Mouse (Mus musculus) liver, embryonic 14.5 days (tissue): ENCODE measurements around the gene Mt3. TPM values are rescaled to one million over a fixed set of nuclear protein-coding genes. Genes with fewer than 3 reads are reported as not detected.
"Not testable (repeated sequence)": the region's sequence is repeated elsewhere in the genome, so short reads cannot be mapped to it uniquely, and the experiment has no call there.

ENCODE experiments used
- ATAC-seq: fragments of 200-750 bp; cut with Nextera tagmentation; 2 replicates; pipeline ENCODE4 v1.8.0; 2017; ENCODE audit warnings: moderate number of reproducible peaks, mild to moderate bottlenecking, moderate library complexity; ENCODE audit not compliant: insufficient read depth
- DNase-seq, 3 experiments: peaks; one replicate each; pipeline ENCODE4 v3.0.0-alpha.2; 2012 to 2013; ENCODE audit warnings: low read depth in 3 of 3, low spot score in 3 of 3
- H3K27ac ChIP-seq: fragments of 300-500 bp; sonication (generic); 2 replicates; pipeline ENCODE4 v1.5.1; 2014; ENCODE audit warnings: moderate library complexity, mild to moderate bottlenecking, control low read depth, inconsistent platforms
- H3K27me3 ChIP-seq: fragments of 300-500 bp; sonication (generic); 2 replicates; pipeline ENCODE4 v1.6.1; 2014; ENCODE audit warnings: mild to moderate bottlenecking, low read length, moderate library complexity; ENCODE audit not compliant: control insufficient read depth, insufficient read depth
- H3K36me3 ChIP-seq: fragments of 300-500 bp; sonication (generic); replicated peaks from 2 replicates; pipeline ENCODE4 v1.6.1; 2014; ENCODE audit warnings: low read depth; ENCODE audit not compliant: control insufficient read depth, insufficient read depth
- H3K4me1 ChIP-seq, 2 experiments: fragments of 200-500 bp in 1 of 2; fragments of 300-500 bp in 1 of 2; sonication (generic) in 1 of 2; replicated peaks; 2 replicates each; pipeline ENCODE4 v1.6.1; 2012 to 2014; ENCODE audit warnings: antibody characterized with exemption in 1 of 2, inconsistent platforms in 1 of 2, low read length in 1 of 2; ENCODE audit not compliant: control insufficient read depth in 2 of 2, insufficient read depth in 2 of 2
- H3K4me2 ChIP-seq: fragments of 300-500 bp; sonication (generic); 2 replicates; pipeline ENCODE4 v1.6.1; 2014; ENCODE audit warnings: low read depth, mild to moderate bottlenecking, control low read depth, moderate library complexity
- H3K4me3 ChIP-seq, 2 experiments: fragments of 200-500 bp in 1 of 2; fragments of 300-500 bp in 1 of 2; sonication (generic) in 1 of 2; 2 replicates each; pipeline ENCODE4 v1.5.1; 2012 to 2014; ENCODE audit warnings: low read depth in 2 of 2, low read length in 2 of 2, mild to moderate bottlenecking in 2 of 2, control low read depth in 1 of 2, inconsistent platforms in 1 of 2, moderate library complexity in 1 of 2; ENCODE audit not compliant: insufficient read depth in 1 of 2
- H3K9ac ChIP-seq: fragments of 300-500 bp; sonication (generic); replicated peaks from 2 replicates; pipeline ENCODE4 v1.6.1; 2014; ENCODE audit warnings: mild to moderate bottlenecking, control low read depth, moderate library complexity
- H3K9me3 ChIP-seq: fragments of 300-500 bp; sonication (generic); 2 replicates; pipeline ENCODE4 v1.6.1; 2016; ENCODE audit warnings: low read length, mixed read lengths; ENCODE audit not compliant: control insufficient read depth
- CTCF ChIP-seq: IDR thresholded peaks from 2 replicates; pipeline ENCODE4 v1.5.1; 2016; ENCODE audit warnings: antibody characterized with exemption, low read depth, control low read depth
- EP300 ChIP-seq: IDR thresholded peaks from 2 replicates; pipeline ENCODE4 v1.6.1; 2016; ENCODE audit warnings: antibody characterized with exemption, low read depth
- WGBS: fragments of 180-500 bp; shearing (Covaris S2); extraction: QIAGEN DNeasy Blood & Tissue Kit; methylation state at CpG from one replicate; pipeline ENCODE4 v1.1.7; 2014; ENCODE audit not compliant: insufficient replicate concordance; 5-methylcytosine and 5-hydroxymethylcytosine counted together
- polyA plus RNA-seq, 2 experiments: library from polyadenylated mRNA; depleted of rRNA in 1 of 2; stranded (reverse) in 1 of 2; unstranded in 1 of 2; fragments of >200 nt; fragmentation: Nextera tagmentation in 1 of 2; extraction: Ambion mirVana in 1 of 2; gene quantifications; 2 replicates each; pipeline versions ENCODE4 v1.2.1 to v1.2.3; 2012 to 2014

Gene Mt3
- polyA plus RNA-seq, 2 experiments = 0.10 TPM; not detected in 1

GRCm38 (mm10) chr8:94150925-94151324, 1.5 kb upstream of the Mt3 start:
- Histone ChIP-seq H3K9me3 (no peaks in the 10 kb centered on the region), H3K36me3 (no peaks in the 10 kb centered on the region), H3K4me3 (no peak overlapping the region), H3K9ac (peak overlapping the region; percentile 57), H3K4me1 (peaks cover 15 to 23% of the 10 kb centered on the region in 2 experiments), H3K27me3 (peaks cover 28% of the 10 kb centered on the region), H3K27ac (peak overlapping the region; percentile 87), H3K4me2 (peak overlapping the region; percentile 50)
- TF ChIP-seq EP300 (peak; percentile 18; the same call in 1 of the 2 replicates), CTCF (no peak)
- ATAC-seq (peak; percentile 88), DNase-seq (peak; percentile 64 to 70 (median 67))
- WGBS = 33% methylated on average over 5 of the region's 5 CpGs

- TF ChIP-seq EP300 (no peak), CTCF (no peak)
- peaks cover 28% of the 10 kb centered on the region for H3K27me3 ChIP-seq
- 46% methylated on average over 7 of the region's 7 CpGs for WGBS
- ATAC-seq (no peak), DNase-seq (no peak)
- no peak overlapping the region for H3K4me2 ChIP-seq
- H3K27ac ChIP-seq = no peak overlapping the region
- H3K4me1 ChIP-seq = peaks cover 15 to 23% of the 10 kb centered on the region in 2 experiments
- no peaks in the 10 kb centered on the region for H3K9me3 ChIP-seq
- H3K4me3 ChIP-seq = no peak overlapping the region
- no peak overlapping the region for H3K9ac ChIP-seq
- H3K36me3 ChIP-seq = no peaks in the 10 kb centered on the region
Measured at GRCm38 (mm10) chr8:94153451-94153850, 1.0 kb downstream of the Mt3 start.

- peaks cover 15 to 23% of the 10 kb centered on the region in 2 experiments for H3K4me1 ChIP-seq
- no peak overlapping the region for H3K9ac ChIP-seq
- WGBS = 33% methylated on average over 6 of the region's 6 CpGs
- no peak for DNase-seq
- H3K4me3 ChIP-seq = no peak overlapping the region
- H3K9me3 ChIP-seq = no peaks in the 10 kb centered on the region
- no peak overlapping the region for H3K4me2 ChIP-seq
- TF ChIP-seq EP300 = no peak
- no peak for ATAC-seq
- no peak overlapping the region for H3K27ac ChIP-seq
- peaks cover 28% of the 10 kb centered on the region for H3K27me3 ChIP-seq
- H3K36me3 ChIP-seq = no peaks in the 10 kb centered on the region
Measured at GRCm38 (mm10) chr8:94154537-94154936, 2.1 kb downstream of the Mt3 start.

GRCm38 (mm10) chr8:94156092-94156491, 3.7 kb downstream of the Mt3 start:
- DNase-seq (no peak), ATAC-seq (no peak)
- peaks cover 6 to 12% of the 10 kb centered on the region in 2 experiments for H3K4me1 ChIP-seq
- H3K27ac ChIP-seq = no peak overlapping the region
- no peaks in the 10 kb centered on the region for H3K9me3 ChIP-seq
- H3K36me3 ChIP-seq = no peaks in the 10 kb centered on the region
- no peak overlapping the region for H3K9ac ChIP-seq
- H3K4me2 ChIP-seq = no peak overlapping the region
- TF ChIP-seq EP300 (no peak), CTCF (no peak)
- 50% methylated on average over 4 of the region's 4 CpGs for WGBS
- peaks cover 28% of the 10 kb centered on the region for H3K27me3 ChIP-seq
- no peak overlapping the region for H3K4me3 ChIP-seq

GRCm38 (mm10) chr8:94165772-94166171, 13.4 kb downstream of the Mt3 start:
- not testable (repeated sequence) for H3K9ac ChIP-seq, ATAC-seq, H3K9me3 ChIP-seq, DNase-seq, H3K36me3 ChIP-seq, H3K27me3 ChIP-seq, H3K27ac ChIP-seq, H3K4me2 ChIP-seq, H3K4me3 ChIP-seq
- peaks cover 18 to 23% of the 10 kb centered on the region in 2 experiments for H3K4me1 ChIP-seq
- WGBS = 56% methylated on average over 8 of the region's 8 CpGs
